Mouse (Mus musculus) central nervous system, embryonic 14 days (tissue): ENCODE measurements around the gene Hephl1. TPM values are rescaled to one million over a fixed set of nuclear protein-coding genes. Genes with fewer than 3 reads are reported as not detected.

Experiments used
- polyA plus RNA-seq: library from polyadenylated mRNA; depleted of rRNA; stranded (reverse); fragments of >200 nt; gene quantifications from 2 replicates; pipeline ENCODE4 v1.2.3, GENCODE M21; 2012; rRNA removed

The Hephl1 gene
- 0.03 TPM in 1 of 2 replicates, not detected in the other for polyA plus RNA-seq

DNA sequence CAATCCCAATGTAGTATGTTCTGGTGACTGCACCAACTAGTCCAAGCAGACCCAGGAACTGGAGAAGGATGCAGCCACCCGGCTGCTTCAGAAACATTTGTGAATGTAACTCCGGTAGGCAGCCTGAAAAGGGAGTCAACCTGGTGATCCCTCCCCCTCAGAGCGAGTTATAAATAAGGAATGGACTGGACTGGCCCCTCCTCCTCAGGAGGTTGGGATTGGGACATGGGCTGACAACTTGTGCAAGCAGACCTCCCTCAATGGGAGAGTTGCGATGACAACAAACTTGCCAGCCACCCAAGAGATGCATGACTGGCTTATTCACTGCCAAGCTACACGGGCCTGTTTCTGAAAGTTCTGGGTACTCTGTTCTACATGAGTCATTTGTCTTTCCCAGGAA, at the start of gene Hephl1:
Hephl1 (minus strand) TSS at position 101 of the 400 bp plus-strand sequence.

DNA sequence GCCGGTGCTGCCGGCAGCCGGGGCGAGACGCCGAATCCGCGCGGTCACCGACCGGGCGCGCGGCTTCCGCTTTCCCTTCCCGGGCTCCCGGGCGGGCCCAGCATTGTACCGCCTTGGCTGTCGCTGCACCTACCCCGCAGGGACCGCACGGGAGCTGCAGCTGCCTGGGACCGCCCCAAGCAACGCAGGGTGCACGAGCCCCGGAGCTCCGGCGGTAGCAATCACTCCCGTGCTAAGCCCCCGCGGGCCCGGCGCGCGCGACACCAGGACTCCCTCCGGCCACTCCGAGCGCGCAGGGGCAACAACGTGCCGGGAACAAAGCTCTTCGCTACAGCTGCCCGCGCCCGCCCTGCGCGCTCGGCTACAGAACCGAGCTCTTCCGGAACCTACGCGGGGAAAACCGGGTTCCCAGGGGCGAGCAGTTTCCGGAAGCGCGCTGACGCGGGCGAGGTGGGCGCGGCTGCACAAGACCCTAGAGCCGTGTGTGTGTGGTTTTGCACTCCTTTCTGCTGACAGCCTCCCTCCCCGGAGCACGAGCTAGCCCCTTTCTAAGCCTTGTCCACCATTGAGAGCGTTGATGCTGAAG, 66.7 kb downstream of the Hephl1 start, which contains the start of gene Panx1:
Panx1 (minus strand) TSS at position 395 of the 586 bp plus-strand sequence.

Other genes with a start within 250 kb of the Hephl1 start
- 0.04 and 0.24 TPM in 2 replicates for gene Izumo1r, start 208.2 kb downstream of the Hephl1 start, polyA plus RNA-seq
- 118 and 142 TPM in 2 replicates for gene Panx1, start 66.6 kb downstream of the Hephl1 start, polyA plus RNA-seq
- 12.1 and 13.8 TPM in 2 replicates for gene Vstm5, start 126.9 kb upstream of the Hephl1 start, polyA plus RNA-seq
- gene Med17, start 167.8 kb upstream of the Hephl1 start, polyA plus RNA-seq = 46.1 and 53.3 TPM in 2 replicates
- 102 and 108 TPM in 2 replicates for gene Taf1d, start 194.1 kb upstream of the Hephl1 start, polyA plus RNA-seq
- gene 4931406C07Rik, start 194.3 kb upstream of the Hephl1 start, polyA plus RNA-seq = 21.5 and 24.3 TPM in 2 replicates
- 29.5 and 34.7 TPM in 2 replicates for gene Cep295, start 245.7 kb upstream of the Hephl1 start, polyA plus RNA-seq